Mouse (Mus musculus): ENCODE results near the gene Inafm2. TPM values are rescaled to one million over a fixed set of nuclear protein-coding genes. Genes with fewer than 3 reads are reported as not detected.
A peak's percentile ranks its signal among the peaks of the same experiment; 100 is the strongest.

Gene Inafm2
- polyA plus RNA-seq, 1 experiment from 2014 or later, result 36.2 TPM

- no peak overlapping the region for H3K4me2 ChIP-seq
- H3K4me3 ChIP-seq, result no peak overlapping the region
- H3K4me1 ChIP-seq, result peaks cover 18% of the 10 kb centered on the region
- H3K9ac ChIP-seq, result no peak overlapping the region
- H3K27me3 ChIP-seq (replicated peaks), result peaks cover 11% of the 10 kb centered on the region; the same call in 1 of the 2 replicates
- no peak overlapping the region for H3K27ac ChIP-seq (replicated peaks)
- WGBS, result 71% methylated on average over 2 of the region's 2 CpGs
- ATAC-seq (ENCODE audit: extremely low read depth, insufficient number of reproducible peaks, low FRiP score, low TSS enrichment), result no peak
- no peaks in the 10 kb centered on the region for H3K9me3 ChIP-seq
- H3K36me3 ChIP-seq, result no peaks in the 10 kb centered on the region
These were observed 29.0 kb downstream of the Inafm2 start for GRCm38 (mm10) chr2:118774536-118774935.

- Histone ChIP-seq H3K27ac (replicated peaks) (0 out of 2 replicates have a peak overlapping the region, but pooled peaks have one; percentile 33), H3K36me3 (no peaks in the 10 kb centered on the region), H3K4me1 (peaks cover 24% of the 10 kb centered on the region), H3K9me3 (no peaks in the 10 kb centered on the region), H3K27me3 (replicated peaks) (peaks cover 19% of the 10 kb centered on the region), H3K9ac (no peak overlapping the region), H3K4me2 (no peak overlapping the region), H3K4me3 (no peak overlapping the region)
- 17% methylated on average over 1 of the region's 1 CpGs for WGBS
- no peak for ATAC-seq (ENCODE audit: extremely low read depth, insufficient number of reproducible peaks, low FRiP score, low TSS enrichment)
These were observed 29.8 kb downstream of the Inafm2 start for GRCm38 (mm10) chr2:118775396-118775795.

GRCm38 (mm10) chr2:118775846-118776245 is 30.3 kb downstream of the Inafm2 start:
- Histone ChIP-seq H3K27me3 (replicated peaks) (peaks cover 23% of the 10 kb centered on the region), H3K9ac (no peak overlapping the region), H3K9me3 (no peaks in the 10 kb centered on the region), H3K27ac (replicated peaks) (peak overlapping the region; percentile 33), H3K4me2 (no peak overlapping the region), H3K36me3 (no peaks in the 10 kb centered on the region), H3K4me3 (no peak overlapping the region), H3K4me1 (peaks cover 24% of the 10 kb centered on the region)
- ATAC-seq (ENCODE audit: extremely low read depth, insufficient number of reproducible peaks, low FRiP score, low TSS enrichment), result no peak
- 82% methylated on average over 3 of the region's 4 CpGs for WGBS

- no peaks in the 10 kb centered on the region for H3K36me3 ChIP-seq
- no peak for ATAC-seq (ENCODE audit: extremely low read depth, insufficient number of reproducible peaks, low FRiP score, low TSS enrichment)
- H3K27ac ChIP-seq (replicated peaks), result peak overlapping the region; percentile 33
- H3K4me2 ChIP-seq, result no peak overlapping the region
- peaks cover 28% of the 10 kb centered on the region for H3K27me3 ChIP-seq (replicated peaks)
- no peak overlapping the region for H3K9ac ChIP-seq
- peaks cover 24% of the 10 kb centered on the region for H3K4me1 ChIP-seq
- H3K9me3 ChIP-seq, result no peaks in the 10 kb centered on the region
- no peak overlapping the region for H3K4me3 ChIP-seq
- 55% methylated on average over 2 of the region's 2 CpGs for WGBS
These were observed 30.7 kb downstream of the Inafm2 start for GRCm38 (mm10) chr2:118776295-118776694.

- Histone ChIP-seq H3K27ac (replicated peaks) (no peak overlapping the region), H3K4me1 (peaks cover 24% of the 10 kb centered on the region), H3K36me3 (no peaks in the 10 kb centered on the region), H3K4me2 (no peak overlapping the region), H3K4me3 (no peak overlapping the region), H3K9ac (no peak overlapping the region), H3K9me3 (no peaks in the 10 kb centered on the region), H3K27me3 (replicated peaks) (peaks cover 38% of the 10 kb centered on the region)
- WGBS, result 58% methylated on average over 4 of the region's 4 CpGs
- ATAC-seq (ENCODE audit: extremely low read depth, insufficient number of reproducible peaks, low FRiP score, low TSS enrichment), result no peak
These were observed 32.9 kb downstream of the Inafm2 start for GRCm38 (mm10) chr2:118778418-118778817.

GRCm38 (mm10) chr2:118779065-118779464 is 33.5 kb downstream of the Inafm2 start:
- Histone ChIP-seq H3K9ac (peak overlapping the region; percentile 63), H3K9me3 (no peaks in the 10 kb centered on the region), H3K4me1 (peaks cover 24% of the 10 kb centered on the region), H3K4me3 (peak overlapping the region; percentile 47), H3K27ac (replicated peaks) (0 out of 2 replicates have a peak overlapping the region, but pooled peaks have one; percentile 0), H3K27me3 (replicated peaks) (peaks cover 38% of the 10 kb centered on the region), H3K36me3 (no peaks in the 10 kb centered on the region), H3K4me2 (peak overlapping the region; percentile 78)
- ATAC-seq (ENCODE audit: extremely low read depth, insufficient number of reproducible peaks, low FRiP score, low TSS enrichment), result no peak
- WGBS, result 10% methylated on average over 10 of the region's 10 CpGs

- WGBS, result 11% methylated on average over 39 of the region's 39 CpGs
- H3K4me1 ChIP-seq, result peaks cover 24% of the 10 kb centered on the region
- no peaks in the 10 kb centered on the region for H3K9me3 ChIP-seq
- no peaks in the 10 kb centered on the region for H3K36me3 ChIP-seq
- 0 out of 2 replicates have a peak, but pooled peaks have one; percentile 72 for ATAC-seq (ENCODE audit: extremely low read depth, insufficient number of reproducible peaks, low FRiP score, low TSS enrichment)
- H3K4me3 ChIP-seq, result peak within 1 kb of the TSS; percentile 47
- H3K27ac ChIP-seq (replicated peaks), result 0 out of 2 replicates have a peak within 1 kb of the TSS, but pooled peaks have one; percentile 0
- peak within 1 kb of the TSS; percentile 78 for H3K4me2 ChIP-seq
- peaks cover 38% of the 10 kb centered on the region for H3K27me3 ChIP-seq (replicated peaks)
- H3K9ac ChIP-seq, result peak within 1 kb of the TSS; percentile 63
These were observed 34.2 kb downstream of the Inafm2 start, which contains the start of gene Disp2 for GRCm38 (mm10) chr2:118779504-118780480. Gene Disp2, plus strand, starts transcription at chr2:118779719.

GRCm38 (mm10) chr2:118781115-118781514 is 35.6 kb downstream of the Inafm2 start:
- H3K27ac ChIP-seq (replicated peaks), result no peak overlapping the region
- WGBS, result 28% methylated on average over 1 of the region's 1 CpGs
- no peaks in the 10 kb centered on the region for H3K36me3 ChIP-seq
- H3K27me3 ChIP-seq (replicated peaks), result peaks cover 45% of the 10 kb centered on the region
- H3K4me1 ChIP-seq, result peaks cover 16% of the 10 kb centered on the region
- H3K4me2 ChIP-seq, result no peak overlapping the region
- H3K9ac ChIP-seq, result no peak overlapping the region
- H3K4me3 ChIP-seq, result no peak overlapping the region
- no peaks in the 10 kb centered on the region for H3K9me3 ChIP-seq
- no peak for ATAC-seq (ENCODE audit: extremely low read depth, insufficient number of reproducible peaks, low FRiP score, low TSS enrichment)

GRCm38 (mm10) chr2:118782303-118782702 is 36.7 kb downstream of the Inafm2 start:
- peaks cover 12% of the 10 kb centered on the region for H3K4me1 ChIP-seq
- no peak overlapping the region for H3K9ac ChIP-seq
- no peak overlapping the region for H3K27ac ChIP-seq (replicated peaks)
- H3K27me3 ChIP-seq (replicated peaks), result peaks cover 55% of the 10 kb centered on the region
- no peak overlapping the region for H3K4me3 ChIP-seq
- no peak overlapping the region for H3K4me2 ChIP-seq
- 35% methylated on average over 4 of the region's 4 CpGs for WGBS
- ATAC-seq (ENCODE audit: extremely low read depth, insufficient number of reproducible peaks, low FRiP score, low TSS enrichment), result no peak
- no peaks in the 10 kb centered on the region for H3K9me3 ChIP-seq
- no peaks in the 10 kb centered on the region for H3K36me3 ChIP-seq

GRCm38 (mm10) chr2:118783093-118783492 is 37.5 kb downstream of the Inafm2 start:
- Histone ChIP-seq H3K9ac (no peak overlapping the region), H3K4me3 (no peak overlapping the region), H3K9me3 (no peaks in the 10 kb centered on the region), H3K27ac (replicated peaks) (no peak overlapping the region), H3K4me1 (peaks cover 12% of the 10 kb centered on the region), H3K27me3 (replicated peaks) (peaks cover 57% of the 10 kb centered on the region), H3K36me3 (no peaks in the 10 kb centered on the region), H3K4me2 (no peak overlapping the region)
- WGBS, result 48% methylated on average over 5 of the region's 5 CpGs
- ATAC-seq (ENCODE audit: extremely low read depth, insufficient number of reproducible peaks, low FRiP score, low TSS enrichment), result no peak

GRCm38 (mm10) chr2:118783663-118784062 is 38.1 kb downstream of the Inafm2 start:
- Histone ChIP-seq H3K36me3 (no peaks in the 10 kb centered on the region), H3K4me1 (peaks cover 12% of the 10 kb centered on the region), H3K4me3 (no peak overlapping the region), H3K9me3 (no peaks in the 10 kb centered on the region), H3K27ac (replicated peaks) (no peak overlapping the region), H3K27me3 (replicated peaks) (peaks cover 60% of the 10 kb centered on the region), H3K9ac (no peak overlapping the region), H3K4me2 (no peak overlapping the region)
- 79% methylated on average over 7 of the region's 7 CpGs for WGBS
- no peak for ATAC-seq (ENCODE audit: extremely low read depth, insufficient number of reproducible peaks, low FRiP score, low TSS enrichment)

All from heart, embryonic 13.5 days (tissue).